Mouse (Mus musculus) heart, postnatal 0 days (tissue): ENCODE measurements around the gene Gstz1. TPM values are rescaled to one million over a fixed set of nuclear protein-coding genes. Genes with fewer than 3 reads are reported as not detected.

Source experiments
- ATAC-seq: fragments of 200-750 bp; cut with Nextera tagmentation; 2 replicates; pipeline ENCODE4 v1.8.0; 2017; ENCODE audit warnings: low read depth, moderate number of reproducible peaks, moderate library complexity; ENCODE audit not compliant: insufficient read depth
- DNase-seq: peaks from one replicate; pipeline ENCODE4 v3.0.0-alpha.2; 2016; ENCODE audit warnings: low spot score
- H3K27ac ChIP-seq: fragments of 300-500 bp; sonication (generic); 2 replicates; pipeline ENCODE4 v1.5.1; 2014; ENCODE audit warnings: low read depth, mild to moderate bottlenecking
- H3K27me3 ChIP-seq: fragments of 300-500 bp; sonication (generic); 2 replicates; pipeline ENCODE4 v1.6.1; 2014; ENCODE audit warnings: low read length, mixed read lengths; ENCODE audit not compliant: control insufficient read depth, insufficient read depth
- H3K36me3 ChIP-seq: fragments of 300-500 bp; sonication (generic); replicated peaks from 2 replicates; pipeline ENCODE4 v1.6.1; 2014; ENCODE audit warnings: low read length, mixed read lengths; ENCODE audit not compliant: control insufficient read depth, insufficient read depth
- H3K4me1 ChIP-seq: fragments of 300-500 bp; sonication (generic); 2 replicates; pipeline ENCODE4 v1.6.1; 2014; ENCODE audit warnings: antibody characterized with exemption; ENCODE audit not compliant: control insufficient read depth, insufficient read depth
- H3K4me2 ChIP-seq: fragments of 300-500 bp; sonication (generic); 2 replicates; pipeline ENCODE4 v1.6.1; 2014; ENCODE audit warnings: low read depth, mild to moderate bottlenecking, low read length, moderate library complexity
- H3K4me3 ChIP-seq: fragments of 300-500 bp; sonication (generic); 2 replicates; pipeline ENCODE4 v1.5.1; 2014; ENCODE audit warnings: low read depth, low read length
- H3K9ac ChIP-seq: fragments of 300-500 bp; sonication (generic); replicated peaks from 2 replicates; pipeline ENCODE4 v1.6.1; 2014; ENCODE audit warnings: low read depth, low read length, mixed read lengths
- H3K9me3 ChIP-seq: fragments of 300-500 bp; sonication (generic); replicated peaks from 2 replicates; pipeline ENCODE4 v1.6.1; 2016; ENCODE audit warnings: low read length; ENCODE audit not compliant: control insufficient read depth
- CTCF ChIP-seq: IDR thresholded peaks from 2 replicates; pipeline ENCODE4 v1.5.1; 2016; ENCODE audit warnings: antibody characterized with exemption, control low read depth, low read depth
- EP300 ChIP-seq: IDR thresholded peaks from 2 replicates; pipeline ENCODE4 v1.6.1; 2016; ENCODE audit warnings: antibody characterized with exemption, low read depth
- WGBS: fragments of 180-500 bp; shearing (Covaris S2); extraction: QIAGEN DNeasy Blood & Tissue Kit; methylation state at CpG from one replicate; pipeline ENCODE4 v1.1.7; 2014; 5-methylcytosine and 5-hydroxymethylcytosine counted together
- polyA plus RNA-seq: library from polyadenylated mRNA; unstranded; fragments of >200 nt; fragmentation: Nextera tagmentation; extraction: Ambion mirVana; gene quantifications from 2 replicates; pipeline ENCODE4 v1.2.1, GENCODE M21; 2015
- total RNA-seq: library from RNA; depleted of rRNA; stranded (reverse); fragments of >200 nt; gene quantifications from 2 replicates; pipeline ENCODE4 v1.2.3, GENCODE M21; 2014; ENCODE audit warnings: low replicate concordance

Gene Gstz1
- total and polyA plus RNA-seq, 2 experiments from 2014 or later, result 36.2 to 62.9 TPM

GRCm38 (mm10) chr12:87132210-87132609 lies 14.8 kb upstream of the Gstz1 start:
- DNase-seq (no peak), ATAC-seq (no peak)
- no peaks in the 10 kb centered on the region for H3K27me3 ChIP-seq
- 76% methylated on average over 6 of the region's 6 CpGs for WGBS
- H3K4me2 ChIP-seq, result no peak overlapping the region
- H3K36me3 ChIP-seq, result peaks cover 34% of the 10 kb centered on the region
- H3K9me3 ChIP-seq, result no peaks in the 10 kb centered on the region
- no peaks in the 10 kb centered on the region for H3K4me1 ChIP-seq
- H3K27ac ChIP-seq, result no peak overlapping the region
- no peak overlapping the region for H3K9ac ChIP-seq
- H3K4me3 ChIP-seq, result no peak overlapping the region
- TF ChIP-seq EP300 (no peak), CTCF (no peak)

GRCm38 (mm10) chr12:87132784-87133183 lies 14.2 kb upstream of the Gstz1 start:
- WGBS, result 62% methylated on average over 9 of the region's 9 CpGs
- no peak overlapping the region for H3K9ac ChIP-seq
- no peak overlapping the region for H3K4me3 ChIP-seq
- H3K27ac ChIP-seq, result no peak overlapping the region
- H3K36me3 ChIP-seq, result peaks cover 34% of the 10 kb centered on the region
- no peaks in the 10 kb centered on the region for H3K4me1 ChIP-seq
- H3K9me3 ChIP-seq, result no peaks in the 10 kb centered on the region
- ATAC-seq (no peak), DNase-seq (no peak)
- TF ChIP-seq EP300 (no peak), CTCF (no peak)
- no peak overlapping the region for H3K4me2 ChIP-seq
- no peaks in the 10 kb centered on the region for H3K27me3 ChIP-seq

- H3K27ac ChIP-seq, result no peak overlapping the region
- no peak for DNase-seq
- H3K4me2 ChIP-seq, result no peak overlapping the region
- peaks cover 9% of the 10 kb centered on the region; the same call in 1 of the 2 replicates for H3K4me1 ChIP-seq
- H3K9ac ChIP-seq, result no peak overlapping the region
- H3K36me3 ChIP-seq, result peaks cover 26% of the 10 kb centered on the region
- no peaks in the 10 kb centered on the region for H3K9me3 ChIP-seq
- 84% methylated on average over 15 of the region's 15 CpGs for WGBS
- H3K4me3 ChIP-seq, result no peak overlapping the region
- no peaks in the 10 kb centered on the region for H3K27me3 ChIP-seq
- no peak for ATAC-seq
- no peak for TF ChIP-seq EP300
Observed at GRCm38 (mm10) chr12:87137439-87138341, 9.3 kb upstream of the Gstz1 start.

GRCm38 (mm10) chr12:87138342-87138701 lies 8.6 kb upstream of the Gstz1 start:
- 83% methylated on average over 2 of the region's 2 CpGs for WGBS
- H3K4me1 ChIP-seq, result peaks cover 9% of the 10 kb centered on the region; the same call in 1 of the 2 replicates
- H3K9ac ChIP-seq, result no peak overlapping the region
- no peaks in the 10 kb centered on the region for H3K9me3 ChIP-seq
- TF ChIP-seq CTCF, result no peak
- TF ChIP-seq EP300, result no peak
- peaks cover 22% of the 10 kb centered on the region for H3K36me3 ChIP-seq
- ATAC-seq (no peak), DNase-seq (no peak)
- no peaks in the 10 kb centered on the region for H3K27me3 ChIP-seq
- no peak overlapping the region for H3K4me2 ChIP-seq
- no peak overlapping the region for H3K4me3 ChIP-seq
- H3K27ac ChIP-seq, result no peak overlapping the region

GRCm38 (mm10) chr12:87138768-87139167 lies 8.2 kb upstream of the Gstz1 start:
- Histone ChIP-seq H3K27me3 (no peaks in the 10 kb centered on the region), H3K9me3 (no peaks in the 10 kb centered on the region), H3K9ac (no peak overlapping the region), H3K4me3 (no peak overlapping the region), H3K27ac (no peak overlapping the region), H3K4me2 (no peak overlapping the region), H3K4me1 (peaks cover 9% of the 10 kb centered on the region; the same call in 1 of the 2 replicates), H3K36me3 (peaks cover 19% of the 10 kb centered on the region)
- 76% methylated on average over 2 of the region's 2 CpGs for WGBS
- no peak for DNase-seq
- TF ChIP-seq EP300, result no peak
- no peak for TF ChIP-seq CTCF
- no peak for ATAC-seq

GRCm38 (mm10) chr12:87142156-87142555 lies 4.8 kb upstream of the Gstz1 start:
- 52% methylated on average over 2 of the region's 2 CpGs for WGBS
- TF ChIP-seq EP300 (no peak), CTCF (no peak)
- Histone ChIP-seq H3K27ac (no peak overlapping the region), H3K4me1 (peaks cover 9% of the 10 kb centered on the region; the same call in 1 of the 2 replicates), H3K27me3 (no peaks in the 10 kb centered on the region), H3K4me3 (no peak overlapping the region), H3K4me2 (no peak overlapping the region), H3K36me3 (peaks cover 9% of the 10 kb centered on the region), H3K9me3 (no peaks in the 10 kb centered on the region), H3K9ac (no peak overlapping the region)
- ATAC-seq (no peak), DNase-seq (no peak)
